Mouse (Mus musculus): ENCODE data around the gene Sarnp.

- TF ChIP-seq MAX (IDR thresholded peaks at IDR 0.05; ENCODE audit: low read depth) (no peak), POLR2A (IDR thresholded peaks at IDR 0.05; ENCODE audit: insufficient read length, low read depth) (no peak), MYOG (IDR thresholded peaks at IDR 0.05; ENCODE audit: control insufficient read depth in 1 of 3, insufficient read depth in 1 of 3, insufficient read length in 2 of 3, low read depth in 2 of 3) (no peak)
These were observed 38.7 kb upstream of the Sarnp start for GRCm38 (mm10) chr10:128778441-128778840.
